Mouse (Mus musculus): ENCODE results near the gene Gapvd1. TPM values are rescaled to one million over a fixed set of nuclear protein-coding genes. Genes with fewer than 3 reads are reported as not detected.
A peak's percentile ranks its signal among the peaks of the same experiment; 100 is the strongest.

Gene Gapvd1
- polyA plus RNA-seq, 1 experiment from 2014 or later = 126 TPM

DNA sequence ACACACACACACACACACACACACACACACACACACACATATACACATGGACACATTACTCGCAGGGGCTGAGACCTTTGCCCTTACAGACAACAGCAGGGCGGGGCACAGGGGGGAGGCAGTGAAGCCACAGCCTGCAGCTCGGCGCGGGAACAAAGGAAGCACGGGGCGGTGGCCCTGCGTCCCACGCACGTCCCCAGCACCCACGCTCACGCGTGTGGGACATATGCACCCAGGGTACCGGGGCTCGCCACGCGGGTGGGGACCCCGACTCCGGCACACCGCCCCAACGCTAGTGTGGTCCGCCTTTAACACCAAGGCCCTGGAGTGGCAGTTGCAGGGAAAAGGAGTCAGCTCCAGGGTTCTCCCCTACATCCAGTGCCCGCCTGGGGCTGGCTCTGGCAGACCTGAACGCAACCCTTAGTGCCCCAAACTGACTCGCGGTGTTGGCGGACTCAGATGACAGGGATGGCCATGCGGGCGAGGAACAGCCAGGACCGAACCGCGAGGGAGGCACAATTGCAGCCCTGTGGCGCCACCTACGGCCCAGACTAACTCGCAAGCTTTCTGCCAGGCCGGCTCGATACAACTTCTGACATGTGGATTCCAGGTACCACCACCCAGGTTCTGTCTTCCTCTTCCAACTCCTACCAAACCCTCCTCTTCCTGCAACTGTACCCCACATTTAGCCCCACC, 115.9 kb downstream of the Gapvd1 start:
- peak; percentile 68 for ATAC-seq (ENCODE audit: low FRiP score)
- WGBS = 14% methylated on average over 36 of the region's 37 CpGs
- H3K27me3 ChIP-seq = no peaks in the 10 kb centered on the region

GRCm38 (mm10) chr2:34635249-34636165, 119.5 kb downstream of the Gapvd1 start:
- Histone ChIP-seq H3K9me3 (replicated peaks) (no peaks in the 10 kb centered on the region), H3K9ac (no peak overlapping the region), H3K4me1 (peaks cover 15% of the 10 kb centered on the region), H3K36me3 (no peaks in the 10 kb centered on the region), H3K27ac (no peak overlapping the region), H3K4me2 (replicated peaks) (no peak overlapping the region), H3K4me3 (no peak overlapping the region), H3K27me3 (no peaks in the 10 kb centered on the region)
- WGBS = 73% methylated on average over 14 of the region's 14 CpGs
- no peak for ATAC-seq (ENCODE audit: low FRiP score)

More for the DNA sequence above, 115.9 kb downstream of the Gapvd1 start:
- peak overlapping the region; percentile 71 for H3K9ac ChIP-seq
- peak overlapping the region; percentile 36 for H3K4me3 ChIP-seq
- H3K36me3 ChIP-seq = no peaks in the 10 kb centered on the region
- H3K27ac ChIP-seq = peak overlapping the region; percentile 50; the same call in 1 of the 2 replicates
- H3K4me1 ChIP-seq = peaks cover 18% of the 10 kb centered on the region
- peak overlapping the region; percentile 84 for H3K4me2 ChIP-seq (replicated peaks)
- no peaks in the 10 kb centered on the region for H3K9me3 ChIP-seq (replicated peaks)

- Histone ChIP-seq H3K27ac (no peak overlapping the region), H3K4me1 (peaks cover 19% of the 10 kb centered on the region), H3K9me3 (replicated peaks) (no peaks in the 10 kb centered on the region), H3K27me3 (no peaks in the 10 kb centered on the region), H3K4me2 (replicated peaks) (no peak overlapping the region), H3K36me3 (no peaks in the 10 kb centered on the region), H3K4me3 (no peak overlapping the region), H3K9ac (no peak overlapping the region)
- WGBS = 84% methylated on average over 12 of the region's 12 CpGs
- no peak for ATAC-seq (ENCODE audit: low FRiP score)
These were observed 123.0 kb downstream of the Gapvd1 start for GRCm38 (mm10) chr2:34632051-34632450.

DNA sequence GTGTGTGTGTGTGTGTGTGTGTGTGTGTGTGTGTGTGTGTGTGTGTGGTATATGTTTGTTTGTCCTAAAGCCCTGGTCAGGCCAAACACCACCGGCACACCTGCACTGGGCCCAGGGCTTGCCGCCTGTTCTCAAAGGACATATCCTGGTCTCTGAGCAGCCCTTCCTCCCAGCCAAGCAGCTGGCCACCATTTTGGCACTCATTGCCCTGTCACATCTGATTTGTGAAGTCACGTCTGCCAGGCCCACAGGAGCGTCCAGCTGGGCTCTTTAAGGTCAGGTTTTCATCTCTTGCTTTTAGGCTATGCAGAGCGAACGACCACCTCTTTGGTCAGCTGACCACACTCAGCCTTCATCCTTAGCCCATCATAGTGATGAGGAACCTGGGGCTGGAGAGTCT, 124.6 kb downstream of the Gapvd1 start:
- ATAC-seq (ENCODE audit: low FRiP score) = no peak
- peaks cover 11% of the 10 kb centered on the region for H3K4me1 ChIP-seq
- H3K4me3 ChIP-seq = no peak overlapping the region
- peaks cover 5% of the 10 kb centered on the region; the same call in 1 of the 2 replicates for H3K36me3 ChIP-seq
- no peak overlapping the region for H3K4me2 ChIP-seq (replicated peaks)
- no peak overlapping the region for H3K9ac ChIP-seq
- H3K27me3 ChIP-seq = no peaks in the 10 kb centered on the region
- H3K27ac ChIP-seq = no peak overlapping the region
- 72% methylated on average over 5 of the region's 6 CpGs for WGBS
- no peaks in the 10 kb centered on the region for H3K9me3 ChIP-seq (replicated peaks)

DNA sequence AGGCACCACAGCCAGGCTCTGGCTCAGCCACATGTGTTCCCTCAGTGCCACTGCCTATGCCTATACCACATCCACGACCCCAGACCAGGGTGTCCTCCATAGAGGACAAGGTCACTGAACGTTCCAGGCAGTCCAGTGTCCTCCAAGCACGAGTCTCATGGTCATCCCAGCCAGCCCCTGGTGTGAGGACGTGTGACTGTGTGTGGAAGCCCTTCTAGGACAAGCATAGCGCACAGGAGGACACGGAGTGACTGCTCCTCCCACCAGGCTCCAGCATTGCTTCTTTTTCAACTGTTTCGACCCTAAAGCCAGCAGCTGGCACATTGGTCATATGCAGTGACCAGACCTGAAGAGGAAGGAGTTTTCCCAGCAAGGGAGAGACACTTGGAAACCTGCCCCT, 125.3 kb downstream of the Gapvd1 start:
- Histone ChIP-seq H3K4me3 (no peak overlapping the region), H3K9ac (no peak overlapping the region), H3K27ac (no peak overlapping the region), H3K27me3 (no peaks in the 10 kb centered on the region), H3K36me3 (peaks cover 9% of the 10 kb centered on the region; the same call in 1 of the 2 replicates), H3K9me3 (replicated peaks) (no peaks in the 10 kb centered on the region), H3K4me2 (replicated peaks) (no peak overlapping the region), H3K4me1 (peaks cover 10% of the 10 kb centered on the region)
- ATAC-seq (ENCODE audit: low FRiP score) = no peak
- 82% methylated on average over 7 of the region's 7 CpGs for WGBS

GRCm38 (mm10) chr2:34628903-34629540, 126.0 kb downstream of the Gapvd1 start:
- no peak overlapping the region for H3K4me2 ChIP-seq (replicated peaks)
- H3K4me3 ChIP-seq = no peak overlapping the region
- 89% methylated on average over 4 of the region's 4 CpGs for WGBS
- no peaks in the 10 kb centered on the region for H3K27me3 ChIP-seq
- no peak overlapping the region for H3K9ac ChIP-seq
- H3K36me3 ChIP-seq = peaks cover 9% of the 10 kb centered on the region; the same call in 1 of the 2 replicates
- no peaks in the 10 kb centered on the region for H3K9me3 ChIP-seq (replicated peaks)
- H3K27ac ChIP-seq = no peak overlapping the region
- no peak for ATAC-seq (ENCODE audit: low FRiP score)
- peaks cover 10% of the 10 kb centered on the region; the same call in 1 of the 2 replicates for H3K4me1 ChIP-seq

DNA sequence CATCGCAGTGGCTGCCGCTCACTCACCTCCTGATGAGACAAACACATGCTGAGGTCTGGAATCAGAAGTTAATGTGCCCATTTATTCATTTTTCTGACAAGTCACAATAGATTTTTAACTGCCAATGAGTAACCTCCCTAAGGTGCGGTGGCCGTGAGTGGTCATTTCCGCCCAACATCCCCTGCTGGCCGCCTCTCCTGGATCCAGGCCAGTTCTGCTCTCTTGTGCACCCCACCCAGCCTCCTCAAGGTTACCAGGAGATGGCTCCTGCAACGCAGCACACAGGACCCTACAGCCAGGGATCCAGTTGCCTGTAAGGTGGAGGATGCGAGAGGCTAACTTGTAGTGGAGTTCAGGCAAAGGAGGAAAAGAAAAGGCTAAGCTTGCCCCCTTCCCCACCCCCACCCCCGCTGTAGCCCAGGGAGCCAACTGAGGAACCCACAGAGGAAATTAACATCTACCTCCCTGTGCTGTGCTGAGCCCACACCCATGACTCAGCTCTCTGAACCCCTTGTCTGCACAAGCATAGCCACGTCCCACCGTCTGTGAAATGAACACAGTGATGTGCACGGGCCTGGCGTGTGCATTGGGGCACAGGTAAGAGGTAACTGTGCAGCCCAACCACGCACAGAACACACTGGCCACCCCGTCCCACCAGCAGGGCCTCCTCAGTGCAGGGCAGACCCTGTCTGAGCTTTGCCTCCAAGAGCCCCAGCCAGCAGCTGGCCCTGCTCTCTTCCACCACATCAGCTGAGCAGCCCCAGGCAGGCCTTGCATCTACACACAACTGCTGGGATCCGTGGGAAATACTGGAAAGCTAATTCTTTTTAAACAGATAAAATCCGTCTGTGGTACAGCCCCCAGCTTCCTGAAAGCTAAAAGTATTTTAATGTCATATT, 127.5 kb downstream of the Gapvd1 start:
- Histone ChIP-seq H3K4me1 (peaks cover 10% of the 10 kb centered on the region; the same call in 1 of the 2 replicates), H3K4me2 (replicated peaks) (no peak overlapping the region), H3K4me3 (no peak overlapping the region), H3K9ac (no peak overlapping the region), H3K27ac (peak overlapping the region; percentile 30; the same call in 1 of the 2 replicates), H3K27me3 (no peaks in the 10 kb centered on the region), H3K36me3 (peaks cover 14% of the 10 kb centered on the region; the same call in 1 of the 2 replicates), H3K9me3 (replicated peaks) (no peaks in the 10 kb centered on the region)
- ATAC-seq (ENCODE audit: low FRiP score) = no peak
- 74% methylated on average over 17 of the region's 17 CpGs for WGBS

Other genes with a start within 250 kb of the Gapvd1 start
- gene Hspa5, start 16.7 kb upstream of the Gapvd1 start, polyA plus RNA-seq (2016; fragmentation: Nextera tagmentation; extraction: Ambion mirVana) = 735 and 741 TPM in 2 replicates
- gene Rabepk, start 44.7 kb upstream of the Gapvd1 start, polyA plus RNA-seq (2016; fragmentation: Nextera tagmentation; extraction: Ambion mirVana) = 24.8 and 27.4 TPM in 2 replicates
- 76.8 and 81.8 TPM in 2 replicates for gene Fbxw2, start 71.1 kb upstream of the Gapvd1 start, polyA plus RNA-seq (2016; fragmentation: Nextera tagmentation; extraction: Ambion mirVana)
- gene Gm34653, start 77.8 kb upstream of the Gapvd1 start, polyA plus RNA-seq (2016; fragmentation: Nextera tagmentation; extraction: Ambion mirVana) = not detected in 2 replicates
- gene Cutal, start 119.2 kb upstream of the Gapvd1 start, polyA plus RNA-seq (2016; fragmentation: Nextera tagmentation; extraction: Ambion mirVana) = 0.23 TPM in 1 of 2 replicates, not detected in the other
- 92.0 and 97.1 TPM in 2 replicates for gene Psmd5, start 119.7 kb upstream of the Gapvd1 start, polyA plus RNA-seq (2016; fragmentation: Nextera tagmentation; extraction: Ambion mirVana)
- 1.6 TPM in 2 replicates for gene Phf19, start 158.8 kb upstream of the Gapvd1 start, polyA plus RNA-seq (2016; fragmentation: Nextera tagmentation; extraction: Ambion mirVana)
- 1.1 and 2.3 TPM in 2 replicates for gene Traf1, start 206.5 kb upstream of the Gapvd1 start, polyA plus RNA-seq (2016; fragmentation: Nextera tagmentation; extraction: Ambion mirVana)

Measured in hindbrain, embryonic 12.5 days (tissue).